Mouse (Mus musculus): ENCODE results near the gene Akap13. TPM values are rescaled to one million over a fixed set of nuclear protein-coding genes. Genes with fewer than 3 reads are reported as not detected.

Gene Akap13
- total and polyA plus RNA-seq, 3 experiments: 11.4 to 32.5 (median 27.7) TPM

- TF ChIP-seq TCF12 (IDR thresholded peaks at IDR 0.05; ENCODE audit: low read depth, low read length) (peak; percentile 73), KAT2A (IDR thresholded peaks at IDR 0.05; ENCODE audit: insufficient replicate concordance, low read length) (peak; percentile 56; the same call in 1 of the 2 replicates), CHD2 (IDR thresholded peaks at IDR 0.05; ENCODE audit: low read length) (peak; percentile 96), MAFK (IDR thresholded peaks at IDR 0.05; ENCODE audit: insufficient replicate concordance, low read length) (no peak; the same call in 1 of the 2 replicates), ZC3H11A (IDR thresholded peaks at IDR 0.05; ENCODE audit: low read depth, low read length) (no peak), IRF4 (IDR thresholded peaks at IDR 0.05; ENCODE audit: low read depth, low read length) (peak; percentile 58; the same call in 1 of the 2 replicates), JUND (conservative IDR thresholded peaks at IDR 0.05; ENCODE audit: low read depth, low read length) (no peak), ZNF384 (IDR thresholded peaks at IDR 0.05; ENCODE audit: low read depth, low read length) (peak; percentile 48), PAX5 (IDR thresholded peaks at IDR 0.05; ENCODE audit: low read length) (no peak), MXI1 (IDR thresholded peaks at IDR 0.05; ENCODE audit: low read depth, low read length) (peak; percentile 40; the same call in 1 of the 2 replicates)
These were observed 326.8 kb downstream of the Akap13 start (continued) for GRCm38 (mm10) chr7:75781948-75782722.

GRCm38 (mm10) chr7:75782723-75783011 is 327.3 kb downstream of the Akap13 start:
- TF ChIP-seq HCFC1 (IDR thresholded peaks at IDR 0.05; ENCODE audit: low read depth, low read length) (no peak), CHD1 (IDR thresholded peaks at IDR 0.05; ENCODE audit: low read depth, low read length) (0 out of 2 replicates have a peak, but pooled peaks have one; percentile 38)
- peak overlapping the region; percentile 87 for H3K27ac ChIP-seq (ENCODE audit: insufficient read depth, low read depth)
- in situ Hi-C loops (cut with MboI; ENCODE audit: low pct_ligation_motif_present, low pct_unique_long_range_greater_than_20kb, low sequenced_read_pairs): no loop called here
- H3K79me2 ChIP-seq (replicated peaks; ENCODE audit: control insufficient read depth, extremely low read depth, insufficient read depth, poor library complexity, severe bottlenecking): peaks cover 41% of the 10 kb centered on the region
- peaks cover 27 to 29% of the 10 kb centered on the region in 2 experiments for H3K36me3 ChIP-seq (replicated peaks in 1 of 2; ENCODE audit: control insufficient read depth in 1 of 2, insufficient read depth in 1 of 2, low read length in 1 of 2)
- peaks cover 24% of the 10 kb centered on the region for H3K9me3 ChIP-seq (replicated peaks; ENCODE audit: low read length)
- H3K4me2 ChIP-seq (ENCODE audit: insufficient read depth, low read depth, poor library complexity, severe bottlenecking): peak overlapping the region; percentile 96
- DNase-seq (ENCODE audit: extremely low read depth): no peak
- no peaks in the 10 kb centered on the region for H3K27me3 ChIP-seq (replicated peaks)
- H3K4me3 ChIP-seq (replicated peaks in 1 of 3; ENCODE audit: low read depth in 2 of 3, low read length in 2 of 3, poor library complexity in 1 of 3): peak overlapping the region; percentile 60 to 79 (median 60)
- dilution Hi-C loops (cut with MboI; ENCODE audit: extremely low pct_ligation_motif_present, extremely low pct_unique_long_range_greater_than_20kb, low sequenced_read_pairs): no loop called here
- peaks cover 22 to 64% of the 10 kb centered on the region in 2 experiments for H3K4me1 ChIP-seq (ENCODE audit: control insufficient read depth in 1 of 2, insufficient read depth in 2 of 2)
- H3K9ac ChIP-seq (ENCODE audit: insufficient read depth, low read depth): peak overlapping the region; percentile 88

- dilution Hi-C loops (cut with MboI; ENCODE audit: extremely low pct_ligation_motif_present, extremely low pct_unique_long_range_greater_than_20kb, low sequenced_read_pairs) (no loop called here), in situ Hi-C loops (cut with MboI; ENCODE audit: low pct_ligation_motif_present, low pct_unique_long_range_greater_than_20kb, low sequenced_read_pairs) (no loop called here)
- Histone ChIP-seq H3K27me3 (replicated peaks) (no peaks in the 10 kb centered on the region), H3K4me2 (ENCODE audit: insufficient read depth, low read depth, poor library complexity, severe bottlenecking) (peak overlapping the region; percentile 62), H3K4me3 (replicated peaks in 1 of 3; ENCODE audit: low read depth in 2 of 3, low read length in 2 of 3, poor library complexity in 1 of 3) (no peak overlapping the region), H3K36me3 (replicated peaks in 1 of 2; ENCODE audit: control insufficient read depth in 1 of 2, insufficient read depth in 1 of 2, low read length in 1 of 2) (no peaks in the 10 kb centered on the region), H3K27ac (ENCODE audit: insufficient read depth, low read depth) (peak overlapping the region; percentile 95), H3K79me2 (replicated peaks; ENCODE audit: control insufficient read depth, extremely low read depth, insufficient read depth, poor library complexity, severe bottlenecking) (peaks cover 12% of the 10 kb centered on the region), H3K9me3 (replicated peaks; ENCODE audit: low read length) (no peaks in the 10 kb centered on the region), H3K9ac (ENCODE audit: insufficient read depth, low read depth) (peak overlapping the region; percentile 59), H3K4me1 (ENCODE audit: control insufficient read depth in 1 of 2, insufficient read depth in 2 of 2) (peaks cover 29 to 69% of the 10 kb centered on the region in 2 experiments)
- DNase-seq (ENCODE audit: extremely low read depth): peak; percentile 72
- no peak for TF ChIP-seq SIN3A (IDR thresholded peaks at IDR 0.05; ENCODE audit: low read length)
- TF ChIP-seq ETS1 (conservative IDR thresholded peaks at IDR 0.05; ENCODE audit: low read depth, low read length): peak; percentile 71; the same call in 1 of the 2 replicates
- TF ChIP-seq CTCF (conservative IDR thresholded peaks at IDR 0.05 in 1 of 2, IDR thresholded peaks at IDR 0.05 in 1 of 2; ENCODE audit: low read depth in 2 of 2, low read length in 2 of 2): no peak
- TF ChIP-seq HCFC1 (IDR thresholded peaks at IDR 0.05; ENCODE audit: low read depth, low read length): no peak
- 0 out of 2 replicates have a peak, but pooled peaks have one; percentile 55 for TF ChIP-seq TBP (conservative IDR thresholded peaks at IDR 0.05; ENCODE audit: low read depth, low read length)
- no peak for TF ChIP-seq ZC3H11A (IDR thresholded peaks at IDR 0.05; ENCODE audit: low read depth, low read length)
- TF ChIP-seq MEF2A (IDR thresholded peaks at IDR 0.05; ENCODE audit: borderline replicate concordance, low read depth, low read length): peak; percentile 89; the same call in 1 of the 2 replicates
- no peak for TF ChIP-seq ZKSCAN1 (IDR thresholded peaks at IDR 0.05; ENCODE audit: borderline replicate concordance, low read depth, low read length)
- no peak for TF ChIP-seq UBTF (IDR thresholded peaks at IDR 0.05; ENCODE audit: low read depth, low read length)
- peak; percentile 35; the same call in 1 of the 2 replicates for TF ChIP-seq MXI1 (IDR thresholded peaks at IDR 0.05; ENCODE audit: low read depth, low read length)
- TF ChIP-seq MAFK (IDR thresholded peaks at IDR 0.05; ENCODE audit: insufficient replicate concordance, low read length): peak; percentile 48; the same call in 1 of the 2 replicates
- no peak for TF ChIP-seq GABPA (IDR thresholded peaks at IDR 0.05; ENCODE audit: insufficient replicate concordance, low read depth, low read length)
- TF ChIP-seq CHD2 (IDR thresholded peaks at IDR 0.05; ENCODE audit: low read length): peak; percentile 68; the same call in 1 of the 2 replicates
- no peak for TF ChIP-seq NRF1 (IDR thresholded peaks at IDR 0.05; ENCODE audit: low read depth, low read length)
- TF ChIP-seq MYC (IDR thresholded peaks at IDR 0.05; ENCODE audit: low read depth, low read length): peak; percentile 55; the same call in 1 of the 2 replicates
- no peak for TF ChIP-seq E2F4 (IDR thresholded peaks at IDR 0.05; ENCODE audit: insufficient replicate concordance, low read depth, low read length)
- TF ChIP-seq POLR2A (IDR thresholded peaks at IDR 0.05; ENCODE audit: low read depth, low read length): peak; percentile 24; the same call in 1 of the 2 replicates
- TF ChIP-seq TCF12 (IDR thresholded peaks at IDR 0.05; ENCODE audit: low read depth, low read length): peak; percentile 82; the same call in 1 of the 2 replicates
These were observed 330.3 kb downstream of the Akap13 start for GRCm38 (mm10) chr7:75785388-75786328.
